Comparison of ENCODE assay signal across 17 mouse cellular contexts in genomic region chr17:7382711-7383110, GRCm38 (mm10). TPM values are rescaled to one million over a fixed set of nuclear protein-coding genes. Genes with fewer than 3 reads are reported as not detected.
"Had no signal": no experiment of that assay in that cellular context is flagged by ENCODE, and none has a peak within 500 bp of the region (broad histone marks: within the 10 kb centered on the region; RNA-seq: fewer than 3 reads in every experiment).

No protein-coding gene starts in this region.

RNA-seq across cellular contexts. Expression of gene Unc93a2, which starts 2.6 kb away (rescaled TPM):
- polyA plus RNA-seq: heart, embryonic 11.5 days; heart, embryonic 13.5 days; heart, embryonic 15.5 days; heart, postnatal 0 days; hindbrain, embryonic 11.5 days; hindbrain, embryonic 13.5 days; intestine, embryonic 14.5 days; limb, embryonic 10.5 days; limb, embryonic 12.5 days; liver, embryonic 12.5 days had no signal

RNA-seq across cellular contexts. Expression of gene Gm49630, which starts 10.9 kb away (rescaled TPM):
- polyA plus RNA-seq: frontal cortex, adult 2 months; heart, adult 2 months; heart, embryonic 11.5 days; heart, embryonic 13.5 days; heart, embryonic 15.5 days; heart, postnatal 0 days; hindbrain, embryonic 11.5 days; hindbrain, embryonic 13.5 days; hindbrain, embryonic 15.5 days; hindbrain, postnatal 0 days; intestine, embryonic 14.5 days; intestine, embryonic 16.5 days; limb, embryonic 10.5 days; limb, embryonic 12.5 days; limb, embryonic 14.5 days; liver, embryonic 12.5 days; liver, embryonic 14.5 days had no signal

RNA-seq across cellular contexts. Expression of gene Ttll2, which starts 30.2 kb away (rescaled TPM):
- polyA plus RNA-seq: frontal cortex, adult 2 months; heart, embryonic 11.5 days; heart, embryonic 13.5 days; heart, embryonic 15.5 days; heart, postnatal 0 days; hindbrain, embryonic 11.5 days; hindbrain, embryonic 13.5 days; hindbrain, embryonic 15.5 days; hindbrain, postnatal 0 days; intestine, embryonic 14.5 days; intestine, embryonic 16.5 days; limb, embryonic 10.5 days; limb, embryonic 12.5 days; limb, embryonic 14.5 days; liver, embryonic 12.5 days had no signal

RNA-seq across cellular contexts. Expression of gene Tcp10a, which starts 58.3 kb away (rescaled TPM):
- polyA plus RNA-seq: heart, embryonic 15.5 days; hindbrain, embryonic 11.5 days; hindbrain, embryonic 13.5 days; hindbrain, embryonic 15.5 days; intestine, embryonic 14.5 days; intestine, embryonic 16.5 days; limb, embryonic 10.5 days; limb, embryonic 12.5 days; limb, embryonic 14.5 days; liver, embryonic 12.5 days; liver, embryonic 14.5 days had no signal
